Mouse (Mus musculus): Measurements from ENCODE around the gene Chrnb4. TPM values are rescaled to one million over a fixed set of nuclear protein-coding genes. Genes with fewer than 3 reads are reported as not detected.

The Chrnb4 gene
- polyA plus RNA-seq, 1 experiment: 0.39 TPM

DNA sequence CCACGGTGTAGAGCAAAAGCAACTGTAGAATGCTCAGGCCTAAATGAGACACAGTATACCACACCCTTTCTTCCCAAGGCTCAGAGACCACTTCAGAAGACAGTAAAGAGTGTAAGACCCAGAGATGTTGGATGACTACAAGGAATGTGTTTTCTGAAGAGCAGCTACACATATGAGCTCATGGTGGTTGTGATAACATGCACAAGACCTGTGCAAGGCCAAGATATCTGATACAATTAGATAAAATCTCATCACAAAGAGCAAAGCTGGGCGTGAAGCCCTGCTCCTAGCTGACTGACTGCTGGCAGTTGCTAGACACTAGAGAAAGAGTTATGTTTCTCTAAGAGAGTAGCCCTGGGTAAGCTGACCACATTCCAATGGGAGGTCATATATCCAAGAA is 38.9 kb downstream of the Chrnb4 start:
- Histone ChIP-seq H3K4me3 (ENCODE audit: control insufficient read depth, insufficient read depth, low read length) (no peak overlapping the region), H3K27me3 (ENCODE audit: control insufficient read depth, insufficient read depth, low read length) (no peaks in the 10 kb centered on the region), H3K4me1 (replicated peaks; ENCODE audit: control insufficient read depth, insufficient read depth, low read length) (no peaks in the 10 kb centered on the region), H3K36me3 (ENCODE audit: control insufficient read depth, insufficient read depth, low read length) (no peaks in the 10 kb centered on the region), H3K27ac (ENCODE audit: control insufficient read depth, insufficient read depth, low read length) (no peak overlapping the region)
- WGBS: 92% methylated on average over 2 of the region's 2 CpGs
- TF ChIP-seq CTCF (IDR thresholded peaks at IDR 0.05; ENCODE audit: borderline replicate concordance, control insufficient read depth, extremely low read depth, insufficient read depth, low read length, poor library complexity) (no peak), POLR2A (IDR thresholded peaks at IDR 0.05; ENCODE audit: control insufficient read depth, extremely low read depth, insufficient read depth, low read length, poor library complexity) (no peak)
- DNase-seq: no peak

DNA sequence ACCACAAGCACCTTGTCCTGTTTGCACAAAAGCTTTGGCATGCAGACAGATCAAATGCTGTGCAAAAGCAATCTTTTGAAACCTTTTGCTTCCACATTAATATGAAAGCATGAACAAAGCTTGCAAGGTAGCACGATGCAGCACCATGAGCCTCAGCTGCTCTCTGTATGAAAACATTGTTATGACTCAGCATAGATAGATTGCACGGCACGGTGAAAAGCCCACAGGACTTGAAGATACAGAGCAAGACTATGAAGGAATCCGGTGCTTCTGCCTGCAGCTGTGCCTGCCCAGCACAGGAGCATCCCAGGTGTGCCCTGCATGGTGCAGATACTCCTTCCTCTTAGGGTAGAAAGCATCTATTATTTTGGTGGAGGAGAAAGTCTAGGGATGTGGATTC is 45.0 kb downstream of the Chrnb4 start:
- H3K27me3 ChIP-seq (ENCODE audit: control insufficient read depth, insufficient read depth, low read length): no peaks in the 10 kb centered on the region
- no peaks in the 10 kb centered on the region for H3K36me3 ChIP-seq (ENCODE audit: control insufficient read depth, insufficient read depth, low read length)
- no peak overlapping the region for H3K27ac ChIP-seq (ENCODE audit: control insufficient read depth, insufficient read depth, low read length)
- DNase-seq: no peak
- TF ChIP-seq CTCF (IDR thresholded peaks at IDR 0.05; ENCODE audit: borderline replicate concordance, control insufficient read depth, extremely low read depth, insufficient read depth, low read length, poor library complexity): no peak
- TF ChIP-seq POLR2A (IDR thresholded peaks at IDR 0.05; ENCODE audit: control insufficient read depth, extremely low read depth, insufficient read depth, low read length, poor library complexity): no peak
- H3K4me3 ChIP-seq (ENCODE audit: control insufficient read depth, insufficient read depth, low read length): no peak overlapping the region
- no peaks in the 10 kb centered on the region for H3K4me1 ChIP-seq (replicated peaks; ENCODE audit: control insufficient read depth, insufficient read depth, low read length)
- 63% methylated on average over 4 of the region's 4 CpGs for WGBS

DNA sequence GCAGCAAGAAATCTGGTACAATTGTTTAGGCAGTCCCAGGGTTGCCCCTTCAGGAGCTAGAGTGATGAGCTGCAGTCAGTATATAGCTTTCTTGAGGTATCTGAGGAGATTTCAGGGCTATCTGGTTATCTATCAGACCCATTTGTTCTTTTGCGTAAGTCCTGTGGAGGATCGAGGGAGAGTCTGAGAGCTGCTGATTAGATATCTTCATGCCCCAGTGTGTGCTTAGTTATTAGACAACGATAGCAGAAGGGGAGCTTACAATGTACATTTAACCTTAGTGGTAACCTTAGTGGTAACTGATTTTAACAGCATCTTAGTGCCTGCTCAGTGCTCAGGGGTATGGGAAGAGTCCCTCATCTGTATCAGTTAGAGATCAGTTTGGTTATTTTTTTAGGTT is 52.9 kb downstream of the Chrnb4 start:
- TF ChIP-seq POLR2A (IDR thresholded peaks at IDR 0.05; ENCODE audit: control insufficient read depth, extremely low read depth, insufficient read depth, low read length, poor library complexity) (no peak), CTCF (IDR thresholded peaks at IDR 0.05; ENCODE audit: borderline replicate concordance, control insufficient read depth, extremely low read depth, insufficient read depth, low read length, poor library complexity) (no peak)
- no peaks in the 10 kb centered on the region for H3K27me3 ChIP-seq (ENCODE audit: control insufficient read depth, insufficient read depth, low read length)

DNA sequence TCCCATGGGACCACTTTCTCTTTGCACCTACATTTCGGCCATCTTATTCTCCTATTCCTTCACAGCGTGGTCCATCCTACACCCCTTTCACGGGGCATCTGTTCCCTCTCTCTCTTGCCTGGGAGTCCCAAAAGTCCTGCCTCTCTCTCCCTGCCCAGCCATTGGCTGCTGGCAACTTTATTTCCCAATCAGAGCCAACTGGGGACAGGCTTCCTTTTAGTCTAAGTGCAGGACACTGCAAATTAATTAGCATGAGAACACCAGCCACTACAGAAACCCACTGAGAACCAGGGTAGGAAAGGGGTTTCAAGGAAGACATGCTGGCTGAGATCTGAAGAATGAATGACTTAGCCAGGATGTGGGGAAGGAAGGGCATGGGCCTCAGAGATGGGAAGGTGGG is 54.2 kb downstream of the Chrnb4 start:
- H3K4me1 ChIP-seq (replicated peaks; ENCODE audit: control insufficient read depth, insufficient read depth, low read length): no peaks in the 10 kb centered on the region
- H3K4me3 ChIP-seq (ENCODE audit: control insufficient read depth, insufficient read depth, low read length): no peak overlapping the region
- 66% methylated on average over 3 of the region's 3 CpGs for WGBS
- H3K36me3 ChIP-seq (ENCODE audit: control insufficient read depth, insufficient read depth, low read length): no peaks in the 10 kb centered on the region
- DNase-seq: no peak
- no peak for TF ChIP-seq CTCF (IDR thresholded peaks at IDR 0.05; ENCODE audit: borderline replicate concordance, control insufficient read depth, extremely low read depth, insufficient read depth, low read length, poor library complexity)
- no peak for TF ChIP-seq POLR2A (IDR thresholded peaks at IDR 0.05; ENCODE audit: control insufficient read depth, extremely low read depth, insufficient read depth, low read length, poor library complexity)
- no peaks in the 10 kb centered on the region for H3K27me3 ChIP-seq (ENCODE audit: control insufficient read depth, insufficient read depth, low read length)
- H3K27ac ChIP-seq (ENCODE audit: control insufficient read depth, insufficient read depth, low read length): no peak overlapping the region

More for the DNA sequence above, 52.9 kb downstream of the Chrnb4 start:
- DNase-seq: no peak
- Histone ChIP-seq H3K4me3 (ENCODE audit: control insufficient read depth, insufficient read depth, low read length) (no peak overlapping the region), H3K27ac (ENCODE audit: control insufficient read depth, insufficient read depth, low read length) (no peak overlapping the region), H3K4me1 (replicated peaks; ENCODE audit: control insufficient read depth, insufficient read depth, low read length) (no peaks in the 10 kb centered on the region), H3K36me3 (ENCODE audit: control insufficient read depth, insufficient read depth, low read length) (no peaks in the 10 kb centered on the region)
- 87% methylated on average over 3 of the region's 3 CpGs for WGBS

DNA sequence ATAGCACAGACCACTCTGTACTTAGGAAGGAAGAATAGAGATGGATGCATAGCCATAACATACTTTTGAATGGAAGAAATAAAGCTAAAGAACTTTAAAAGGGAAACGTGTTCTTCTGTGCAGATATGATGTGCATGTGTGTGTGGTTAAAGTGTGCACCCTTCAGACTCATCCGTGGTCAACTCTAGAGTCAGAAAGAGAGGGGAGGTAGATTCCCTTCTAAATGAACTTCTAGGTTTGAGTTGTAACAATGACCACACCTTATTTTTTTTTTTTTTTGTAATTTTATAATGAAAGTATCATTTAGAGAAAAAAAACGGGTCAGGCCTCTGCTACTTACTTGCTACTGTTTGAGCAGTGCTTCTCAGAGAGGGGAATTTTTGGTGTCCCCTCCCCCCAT is 58.2 kb downstream of the Chrnb4 start:
- TF ChIP-seq CTCF (IDR thresholded peaks at IDR 0.05; ENCODE audit: borderline replicate concordance, control insufficient read depth, extremely low read depth, insufficient read depth, low read length, poor library complexity) (no peak), POLR2A (IDR thresholded peaks at IDR 0.05; ENCODE audit: control insufficient read depth, extremely low read depth, insufficient read depth, low read length, poor library complexity) (no peak)
- Histone ChIP-seq H3K36me3 (ENCODE audit: control insufficient read depth, insufficient read depth, low read length) (no peaks in the 10 kb centered on the region), H3K27me3 (ENCODE audit: control insufficient read depth, insufficient read depth, low read length) (no peaks in the 10 kb centered on the region), H3K4me3 (ENCODE audit: control insufficient read depth, insufficient read depth, low read length) (no peak overlapping the region), H3K4me1 (replicated peaks; ENCODE audit: control insufficient read depth, insufficient read depth, low read length) (no peaks in the 10 kb centered on the region), H3K27ac (ENCODE audit: control insufficient read depth, insufficient read depth, low read length) (no peak overlapping the region)
- 69% methylated on average over 3 of the region's 3 CpGs for WGBS
- no peak for DNase-seq

DNA sequence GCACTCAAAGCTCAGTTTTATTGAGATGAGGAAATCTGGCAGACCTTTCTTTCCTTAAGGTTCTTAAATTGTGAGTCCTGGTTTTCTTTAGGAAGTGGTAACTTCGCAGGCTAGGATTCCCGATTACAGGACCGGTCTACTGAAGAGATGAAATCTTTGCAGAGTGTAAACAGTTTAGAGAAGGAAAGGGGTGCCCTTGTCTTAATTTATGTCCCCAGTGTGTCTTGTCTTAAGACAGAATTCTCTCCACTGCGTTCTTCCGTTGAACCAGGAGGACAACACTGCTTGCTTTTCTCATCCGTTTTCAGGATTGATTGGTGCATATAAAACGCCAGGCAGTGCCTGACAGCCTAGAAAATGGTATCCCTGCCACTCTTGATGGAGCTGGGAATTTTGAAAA is 66.2 kb downstream of the Chrnb4 start:
- Histone ChIP-seq H3K36me3 (ENCODE audit: control insufficient read depth, insufficient read depth, low read length) (no peaks in the 10 kb centered on the region), H3K4me1 (replicated peaks; ENCODE audit: control insufficient read depth, insufficient read depth, low read length) (peaks cover 5% of the 10 kb centered on the region; the same call in 1 of the 2 replicates), H3K27ac (ENCODE audit: control insufficient read depth, insufficient read depth, low read length) (no peak overlapping the region), H3K4me3 (ENCODE audit: control insufficient read depth, insufficient read depth, low read length) (no peak overlapping the region), H3K27me3 (ENCODE audit: control insufficient read depth, insufficient read depth, low read length) (peaks cover 12% of the 10 kb centered on the region)
- no peak for DNase-seq
- 26% methylated on average over 7 of the region's 7 CpGs for WGBS
- TF ChIP-seq POLR2A (IDR thresholded peaks at IDR 0.05; ENCODE audit: control insufficient read depth, extremely low read depth, insufficient read depth, low read length, poor library complexity): no peak
- no peak for TF ChIP-seq CTCF (IDR thresholded peaks at IDR 0.05; ENCODE audit: borderline replicate concordance, control insufficient read depth, extremely low read depth, insufficient read depth, low read length, poor library complexity)

Data from thymus, adult 2 months (tissue).